Mouse (Mus musculus) cortical plate, adult 2 months (tissue): ENCODE results near the gene Nsd1.

Experiments
- CTCF ChIP-seq: fragments of 200-500 bp; IDR thresholded peaks from 2 replicates; pipeline ENCODE4 v1.5.1; 2011; ENCODE audit warnings: mild to moderate bottlenecking, control low read depth, low read length; ENCODE audit not compliant: insufficient read depth; ENCODE audit errors: extremely low read depth
- POLR2A ChIP-seq: fragments of 200-500 bp; IDR thresholded peaks from 2 replicates; pipeline ENCODE4 v1.6.1; 2011; ENCODE audit warnings: mild to moderate bottlenecking, low read length, control low read depth; ENCODE audit not compliant: insufficient read depth; ENCODE audit errors: extremely low read depth

GRCm38 (mm10) chr13:55346745-55347144 is 137.2 kb downstream of the Nsd1 start:
- TF ChIP-seq CTCF (no peak), POLR2A (no peak)
